Mouse (Mus musculus): ENCODE results near the gene Ankrd6. TPM values are rescaled to one million over a fixed set of nuclear protein-coding genes. Genes with fewer than 3 reads are reported as not detected.

Ankrd6 gene
- 1.6 and 20.0 TPM in 2 replicates for total RNA-seq (2014; rRNA removed; ENCODE audit: low replicate concordance)
- 2.3 and 2.4 TPM in 2 replicates for polyA plus RNA-seq (2015; fragmentation: Nextera tagmentation; extraction: Ambion mirVana)

- no peaks in the 10 kb centered on the region for H3K9me3 ChIP-seq (replicated peaks; ENCODE audit: control insufficient read depth, low read length)
- peaks cover 12% of the 10 kb centered on the region; the same call in 1 of the 2 replicates for H3K4me1 ChIP-seq (ENCODE audit: control insufficient read depth, insufficient read depth)
- DNase-seq (ENCODE audit: low spot score) (peak; percentile 70), ATAC-seq (ENCODE audit: insufficient read depth, low read depth) (peak; percentile 96)
- no peak within 1 kb of the TSS for H3K27ac ChIP-seq (ENCODE audit: low read depth)
- H3K4me3 ChIP-seq (ENCODE audit: low read depth, low read length), result peak within 1 kb of the TSS; percentile 70
- H3K36me3 ChIP-seq (replicated peaks; ENCODE audit: control insufficient read depth, insufficient read depth, low read length), result no peaks in the 10 kb centered on the region
- under 1% methylated on average over 62 of the region's 66 CpGs for WGBS
- peak within 1 kb of the TSS; percentile 87 for H3K4me2 ChIP-seq (ENCODE audit: low read depth, low read length)
- no peak for TF ChIP-seq EP300 (IDR thresholded peaks at IDR 0.05; ENCODE audit: low read depth)
- TF ChIP-seq CTCF (IDR thresholded peaks at IDR 0.05; ENCODE audit: low read depth), result peak; percentile 82
- H3K27me3 ChIP-seq (ENCODE audit: control insufficient read depth, insufficient read depth, low read length), result peaks cover 14% of the 10 kb centered on the region
- H3K9ac ChIP-seq (replicated peaks; ENCODE audit: low read depth, low read length), result peak within 1 kb of the TSS; percentile 54
Measured at GRCm38 (mm10) chr4:32950356-32951034, at the start of gene Ankrd6. Ankrd6 (minus strand) TSS chr4:32950841.

GRCm38 (mm10) chr4:32998996-32999395 lies 48.4 kb upstream of the Ankrd6 start:
- H3K27ac ChIP-seq (ENCODE audit: low read depth), result no peak overlapping the region
- DNase-seq (ENCODE audit: low spot score) (no peak), ATAC-seq (ENCODE audit: insufficient read depth, low read depth) (no peak)
- H3K4me1 ChIP-seq (ENCODE audit: control insufficient read depth, insufficient read depth), result no peaks in the 10 kb centered on the region
- no peak overlapping the region for H3K9ac ChIP-seq (replicated peaks; ENCODE audit: low read depth, low read length)
- TF ChIP-seq EP300 (IDR thresholded peaks at IDR 0.05; ENCODE audit: low read depth), result no peak
- no peak overlapping the region for H3K4me2 ChIP-seq (ENCODE audit: low read depth, low read length)
- 96% methylated on average over 8 of the region's 8 CpGs for WGBS
- no peaks in the 10 kb centered on the region for H3K27me3 ChIP-seq (ENCODE audit: control insufficient read depth, insufficient read depth, low read length)
- no peak overlapping the region for H3K4me3 ChIP-seq (ENCODE audit: low read depth, low read length)
- H3K9me3 ChIP-seq (replicated peaks; ENCODE audit: control insufficient read depth, low read length), result no peaks in the 10 kb centered on the region
- no peaks in the 10 kb centered on the region; the same call in none of the 2 replicates for H3K36me3 ChIP-seq (replicated peaks; ENCODE audit: control insufficient read depth, insufficient read depth, low read length)

GRCm38 (mm10) chr4:32997571-32997970 lies 46.9 kb upstream of the Ankrd6 start:
- Histone ChIP-seq H3K9me3 (replicated peaks; ENCODE audit: control insufficient read depth, low read length) (no peaks in the 10 kb centered on the region), H3K4me2 (ENCODE audit: low read depth, low read length) (no peak overlapping the region), H3K9ac (replicated peaks; ENCODE audit: low read depth, low read length) (no peak overlapping the region), H3K27me3 (ENCODE audit: control insufficient read depth, insufficient read depth, low read length) (no peaks in the 10 kb centered on the region), H3K4me1 (ENCODE audit: control insufficient read depth, insufficient read depth) (no peaks in the 10 kb centered on the region), H3K27ac (ENCODE audit: low read depth) (no peak overlapping the region), H3K36me3 (replicated peaks; ENCODE audit: control insufficient read depth, insufficient read depth, low read length) (no peaks in the 10 kb centered on the region), H3K4me3 (ENCODE audit: low read depth, low read length) (no peak overlapping the region)
- WGBS, result 85% methylated on average over 5 of the region's 5 CpGs
- no peak for TF ChIP-seq EP300 (IDR thresholded peaks at IDR 0.05; ENCODE audit: low read depth)
- TF ChIP-seq CTCF (IDR thresholded peaks at IDR 0.05; ENCODE audit: low read depth), result no peak
- ATAC-seq (ENCODE audit: insufficient read depth, low read depth) (no peak), DNase-seq (ENCODE audit: low spot score) (no peak)

GRCm38 (mm10) chr4:32996083-32996482 lies 45.4 kb upstream of the Ankrd6 start:
- Histone ChIP-seq H3K4me2 (ENCODE audit: low read depth, low read length) (no peak overlapping the region), H3K4me1 (ENCODE audit: control insufficient read depth, insufficient read depth) (no peaks in the 10 kb centered on the region), H3K9ac (replicated peaks; ENCODE audit: low read depth, low read length) (no peak overlapping the region), H3K27ac (ENCODE audit: low read depth) (no peak overlapping the region), H3K9me3 (replicated peaks; ENCODE audit: control insufficient read depth, low read length) (no peaks in the 10 kb centered on the region), H3K27me3 (ENCODE audit: control insufficient read depth, insufficient read depth, low read length) (no peaks in the 10 kb centered on the region), H3K4me3 (ENCODE audit: low read depth, low read length) (no peak overlapping the region), H3K36me3 (replicated peaks; ENCODE audit: control insufficient read depth, insufficient read depth, low read length) (no peaks in the 10 kb centered on the region)
- DNase-seq (ENCODE audit: low spot score), result no peak
- WGBS, result 85% methylated on average over 5 of the region's 5 CpGs
- no peak for ATAC-seq (ENCODE audit: insufficient read depth, low read depth)
- TF ChIP-seq EP300 (IDR thresholded peaks at IDR 0.05; ENCODE audit: low read depth), result no peak
- TF ChIP-seq CTCF (IDR thresholded peaks at IDR 0.05; ENCODE audit: low read depth), result no peak

- ATAC-seq (ENCODE audit: insufficient read depth, low read depth), result no peak
- H3K4me2 ChIP-seq (ENCODE audit: low read depth, low read length), result no peak overlapping the region
- H3K9me3 ChIP-seq (replicated peaks; ENCODE audit: control insufficient read depth, low read length), result no peaks in the 10 kb centered on the region
- H3K27me3 ChIP-seq (ENCODE audit: control insufficient read depth, insufficient read depth, low read length), result no peaks in the 10 kb centered on the region
- no peaks in the 10 kb centered on the region for H3K36me3 ChIP-seq (replicated peaks; ENCODE audit: control insufficient read depth, insufficient read depth, low read length)
- no peak overlapping the region for H3K27ac ChIP-seq (ENCODE audit: low read depth)
- TF ChIP-seq CTCF (IDR thresholded peaks at IDR 0.05; ENCODE audit: low read depth) (no peak), EP300 (IDR thresholded peaks at IDR 0.05; ENCODE audit: low read depth) (no peak)
- H3K9ac ChIP-seq (replicated peaks; ENCODE audit: low read depth, low read length), result no peak overlapping the region
- no peaks in the 10 kb centered on the region for H3K4me1 ChIP-seq (ENCODE audit: control insufficient read depth, insufficient read depth)
- DNase-seq (ENCODE audit: low spot score), result no peak
- WGBS, result 83% methylated on average over 3 of the region's 3 CpGs
- no peak overlapping the region for H3K4me3 ChIP-seq (ENCODE audit: low read depth, low read length)
Measured at GRCm38 (mm10) chr4:32994168-32994567, 43.5 kb upstream of the Ankrd6 start.

- Histone ChIP-seq H3K9me3 (replicated peaks; ENCODE audit: control insufficient read depth, low read length) (no peaks in the 10 kb centered on the region), H3K4me2 (ENCODE audit: low read depth, low read length) (no peak overlapping the region), H3K9ac (replicated peaks; ENCODE audit: low read depth, low read length) (no peak overlapping the region), H3K4me3 (ENCODE audit: low read depth, low read length) (no peak overlapping the region), H3K27me3 (ENCODE audit: control insufficient read depth, insufficient read depth, low read length) (no peaks in the 10 kb centered on the region), H3K27ac (ENCODE audit: low read depth) (no peak overlapping the region), H3K4me1 (ENCODE audit: control insufficient read depth, insufficient read depth) (peaks cover 14% of the 10 kb centered on the region), H3K36me3 (replicated peaks; ENCODE audit: control insufficient read depth, insufficient read depth, low read length) (no peaks in the 10 kb centered on the region)
- ATAC-seq (ENCODE audit: insufficient read depth, low read depth) (no peak), DNase-seq (ENCODE audit: low spot score) (no peak)
- WGBS, result 82% methylated on average over 2 of the region's 2 CpGs
- TF ChIP-seq CTCF (IDR thresholded peaks at IDR 0.05; ENCODE audit: low read depth) (no peak), EP300 (IDR thresholded peaks at IDR 0.05; ENCODE audit: low read depth) (no peak)
Measured at GRCm38 (mm10) chr4:32989346-32989745, 38.7 kb upstream of the Ankrd6 start.

Measured in heart, postnatal 0 days (tissue).